Mouse (Mus musculus) hindlimb bud, embryonic 11.5 days (tissue): ENCODE results near the gene Fsd1l.
A peak's percentile ranks its signal among the peaks of the same experiment; 100 is the strongest.

Experiments
- DNase-seq: peaks from one replicate; pipeline ENCODE4 v3.0.0-alpha.2; 2012; ENCODE audit warnings: low read depth, low spot score; ENCODE audit errors: extremely low spot score

Fsd1l gene

GRCm38 (mm10) chr4:53631316-53632010 lies at the start of gene Fsd1l:
TSS of gene Fsd1l (plus strand) at chr4:53631471.
- DNase-seq = no peak

GRCm38 (mm10) chr4:53587676-53588075 lies 43.6 kb upstream of the Fsd1l start:
- no peak for DNase-seq

DNA sequence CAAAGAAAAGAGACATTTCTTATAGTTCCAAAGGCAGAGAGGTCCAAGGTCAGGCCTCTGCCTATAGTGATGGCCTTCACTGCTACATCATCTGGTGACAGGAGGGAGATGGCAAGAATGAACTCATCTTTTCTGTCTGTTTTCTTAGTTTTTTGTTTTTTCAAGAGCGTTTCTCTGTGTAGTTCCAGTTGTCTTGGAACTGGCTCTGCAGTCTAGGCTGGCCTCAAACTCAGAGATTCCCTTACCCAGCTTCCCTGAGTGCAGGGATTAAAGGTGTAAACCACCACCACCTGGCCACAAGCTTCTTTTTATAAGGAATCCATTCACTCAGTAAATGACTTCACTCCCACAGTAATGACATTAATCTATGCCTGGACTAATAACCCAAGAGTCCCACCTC lies 42.3 kb upstream of the Fsd1l start:
- no peak for DNase-seq

DNA sequence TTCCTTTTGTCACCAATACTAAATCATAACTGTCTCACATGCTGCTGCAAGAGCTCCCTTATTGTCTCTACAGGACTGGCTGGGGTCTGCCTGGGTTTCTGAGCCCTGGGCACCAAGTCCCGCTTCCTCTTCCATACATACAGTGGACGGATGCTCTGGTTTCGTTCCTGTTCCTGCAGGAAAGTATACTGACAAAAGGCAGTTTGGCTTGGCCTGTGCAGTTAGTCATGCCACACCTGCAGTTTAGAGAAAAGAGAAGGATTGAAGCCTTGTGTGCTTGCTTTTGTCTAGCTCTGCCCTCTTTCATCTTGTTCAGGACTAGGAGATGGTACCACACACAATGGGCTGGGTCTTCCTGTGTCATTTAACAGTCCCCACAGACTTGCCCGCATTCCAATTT lies 41.8 kb upstream of the Fsd1l start:
- no peak for DNase-seq

DNA sequence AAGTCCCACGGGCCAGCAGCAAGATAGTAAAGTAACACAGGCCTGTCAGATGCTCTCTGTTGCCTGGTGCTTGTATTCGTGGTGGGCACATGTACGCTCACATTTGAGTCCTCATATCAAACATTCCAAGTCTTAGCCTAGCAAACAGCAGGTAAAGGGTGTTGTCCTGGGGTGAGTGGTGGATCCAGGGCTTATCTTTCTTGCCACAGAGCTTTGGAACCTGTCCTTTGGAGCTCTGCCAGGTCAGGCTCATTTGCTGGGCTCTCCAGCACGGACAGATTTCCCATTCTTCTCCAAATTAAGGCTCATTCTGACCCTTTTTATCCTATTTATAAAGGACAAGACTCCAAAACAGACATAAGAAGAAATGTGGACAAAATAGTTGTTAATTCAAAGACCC lies 41.1 kb upstream of the Fsd1l start:
- DNase-seq = no peak

DNA sequence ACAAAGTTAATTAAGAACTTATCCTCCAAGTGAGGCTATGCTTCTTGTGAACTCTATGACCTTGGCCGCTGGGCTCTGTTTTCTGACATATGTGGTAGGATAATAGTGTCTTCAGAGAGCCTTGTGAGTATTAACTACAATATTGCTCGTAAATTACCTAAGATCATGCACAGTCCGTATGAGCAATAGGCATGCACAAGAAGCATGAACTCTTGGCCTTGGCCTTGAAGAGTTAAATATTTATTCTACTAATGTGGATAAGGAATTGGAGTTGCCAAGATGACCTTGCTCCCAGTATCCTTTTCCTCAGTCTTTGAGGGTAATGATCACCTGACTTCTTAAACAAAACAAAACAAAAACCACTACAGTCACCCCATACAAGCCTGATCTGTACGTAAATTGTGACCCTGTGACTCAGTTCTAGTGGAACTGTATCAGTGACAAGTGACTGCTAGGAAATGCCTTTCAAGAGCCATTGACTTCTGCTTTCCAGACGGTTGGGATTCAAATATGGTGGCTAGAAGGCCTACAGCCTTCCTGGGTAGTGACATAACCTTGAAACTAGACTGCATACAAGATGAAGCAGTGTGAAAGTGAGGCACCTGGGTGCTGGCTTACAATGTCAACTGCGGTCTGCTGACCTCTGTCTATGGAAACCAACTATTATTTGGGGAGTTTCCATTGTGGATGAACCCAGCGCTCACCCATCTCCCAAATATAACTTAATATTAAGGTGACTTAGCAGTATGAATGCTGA lies 40.4 kb upstream of the Fsd1l start:
- no peak for DNase-seq

GRCm38 (mm10) chr4:53591536-53591935 lies 39.7 kb upstream of the Fsd1l start:
- DNase-seq = no peak

- DNase-seq = no peak
Measured at GRCm38 (mm10) chr4:53591941-53592340, 39.3 kb upstream of the Fsd1l start.

DNA sequence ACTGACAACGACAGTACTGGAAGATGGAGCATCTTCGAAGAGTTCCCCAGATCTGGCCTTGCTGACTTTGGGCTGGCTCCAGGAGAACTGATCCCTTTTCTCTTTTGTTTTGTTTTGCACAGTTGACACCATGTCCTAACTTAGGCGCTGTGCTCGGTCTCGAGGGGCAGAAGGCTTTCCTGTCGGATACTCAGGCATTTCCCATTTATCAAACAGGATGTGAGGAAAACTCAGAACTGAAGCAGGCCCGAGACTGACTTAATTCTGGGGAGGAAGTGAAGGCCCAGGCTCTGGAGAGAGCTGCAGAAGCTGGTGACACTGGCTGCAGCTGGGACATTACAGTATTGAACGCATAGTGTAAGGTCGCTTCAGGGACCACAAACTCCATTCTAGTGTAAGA lies 38.9 kb upstream of the Fsd1l start:
- no peak for DNase-seq

DNA sequence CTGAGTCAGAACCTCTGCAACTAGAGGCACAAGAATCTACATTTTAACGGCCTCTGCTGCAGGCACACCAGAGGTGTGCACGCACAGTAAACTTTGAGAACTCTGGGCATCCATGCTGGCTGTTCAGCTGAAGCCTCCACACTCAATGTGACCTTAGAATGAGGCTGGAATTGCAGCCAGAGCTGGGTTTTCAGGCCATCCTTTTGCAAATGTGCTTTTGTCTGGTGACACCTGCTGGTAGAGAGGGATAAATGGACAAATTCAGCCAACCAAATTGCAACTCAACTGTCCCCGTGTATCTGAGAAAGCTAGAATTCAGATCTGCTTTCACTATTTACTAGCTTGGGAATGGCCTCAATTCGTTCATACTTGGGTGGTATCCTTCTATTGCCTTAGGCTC lies 37.1 kb upstream of the Fsd1l start:
- peak; percentile 37 for DNase-seq

DNA sequence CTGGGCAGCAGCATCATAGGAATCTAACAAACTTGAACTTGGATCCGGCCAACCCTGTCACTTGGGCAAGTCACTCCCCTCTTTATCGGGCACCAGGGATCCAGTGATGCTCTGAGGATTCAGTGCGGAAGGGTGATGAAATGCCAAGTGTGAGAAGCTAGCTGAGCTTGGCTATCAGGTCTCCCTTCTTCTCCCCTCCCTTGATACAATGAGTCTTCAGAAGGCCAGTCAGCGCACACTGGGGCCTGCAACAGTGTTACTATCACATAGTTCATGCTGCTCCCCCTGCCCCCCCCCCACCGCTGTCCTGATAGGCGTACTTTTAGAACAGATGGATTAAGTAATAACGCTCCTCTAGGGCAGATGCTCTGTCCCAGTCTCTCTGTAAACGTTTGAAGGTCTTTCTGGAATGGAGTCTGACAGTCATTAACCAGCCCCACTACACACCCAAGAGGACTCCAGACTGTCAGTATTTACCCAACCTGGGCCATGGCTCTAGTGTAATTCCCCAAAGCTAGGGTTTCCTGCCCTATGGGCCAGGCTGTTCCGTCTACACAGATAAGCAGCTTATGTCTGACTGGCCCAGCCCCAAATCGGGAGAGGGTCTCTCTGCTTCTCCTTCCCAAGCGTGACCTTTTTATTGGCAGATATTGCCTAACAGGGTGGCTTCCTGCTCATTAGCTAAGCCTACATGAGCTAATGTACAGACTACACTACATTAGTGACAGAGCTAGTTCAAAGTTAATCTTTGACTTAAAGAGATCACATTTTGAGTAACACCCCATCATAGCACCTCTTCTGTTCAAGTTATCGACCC lies 35.8 kb upstream of the Fsd1l start:
- DNase-seq = no peak

DNA sequence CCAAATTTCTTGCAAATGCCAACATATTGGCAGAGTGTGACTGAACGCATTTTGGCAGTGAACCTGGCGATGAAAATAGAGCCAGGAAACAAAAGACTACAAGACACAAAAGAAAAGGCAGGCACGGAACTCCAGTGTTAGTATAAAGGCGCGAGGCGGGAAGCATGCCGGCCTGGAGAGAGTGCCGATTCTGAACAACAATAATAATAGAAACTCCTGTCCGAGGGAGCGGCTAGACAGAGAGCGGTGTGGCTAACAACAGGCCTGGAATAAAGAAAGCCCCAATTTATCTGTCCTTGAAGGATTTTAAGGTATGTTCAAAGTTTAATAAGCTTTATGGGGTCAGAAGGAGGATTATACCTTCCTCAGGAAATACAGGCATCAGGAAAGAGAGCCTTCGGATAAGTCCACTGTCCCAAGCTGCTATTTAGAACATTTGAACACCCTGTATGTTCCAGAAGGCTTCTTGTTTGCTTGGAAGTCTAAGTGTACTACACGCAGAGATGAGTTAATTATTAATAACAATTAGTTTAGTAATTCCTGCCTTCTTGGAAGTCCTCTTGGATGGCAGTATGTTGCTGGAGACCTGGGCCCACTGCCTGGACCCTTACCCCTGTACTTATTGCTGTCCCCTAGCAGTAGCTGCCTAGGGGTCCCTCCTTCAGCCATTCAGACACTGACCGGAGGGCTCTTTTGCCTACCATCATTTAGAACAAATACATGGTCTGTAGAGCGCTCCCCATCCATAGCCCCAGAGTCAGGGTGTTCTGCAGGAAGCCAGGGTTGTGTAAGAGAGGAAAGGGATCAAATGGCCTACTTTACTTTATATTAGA lies 35.0 kb upstream of the Fsd1l start:
- DNase-seq = no peak

DNA sequence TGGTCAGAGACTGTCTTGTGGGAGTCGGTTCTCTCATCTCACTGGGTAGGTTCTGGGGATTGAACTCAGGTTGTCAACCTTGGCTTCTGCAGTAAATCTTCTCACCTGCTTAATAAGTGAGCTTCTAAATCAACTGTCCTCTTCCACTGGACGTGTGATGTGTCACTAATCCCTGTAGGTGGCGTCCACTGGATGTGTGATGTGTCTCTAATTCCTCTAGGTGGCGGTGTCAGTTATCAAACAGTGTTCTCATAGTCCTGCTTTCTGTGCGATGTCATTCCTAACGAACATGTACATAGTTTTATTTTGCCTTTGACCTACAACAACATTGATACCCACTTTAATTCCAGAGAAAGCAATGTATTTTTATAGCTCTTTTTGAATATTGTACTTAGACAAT lies 30.8 kb upstream of the Fsd1l start:
- no peak for DNase-seq

- no peak for DNase-seq
Measured at GRCm38 (mm10) chr4:53614576-53615225, 16.6 kb upstream of the Fsd1l start.

- no peak for DNase-seq
Measured at GRCm38 (mm10) chr4:53617968-53618367, 13.3 kb upstream of the Fsd1l start.

DNA sequence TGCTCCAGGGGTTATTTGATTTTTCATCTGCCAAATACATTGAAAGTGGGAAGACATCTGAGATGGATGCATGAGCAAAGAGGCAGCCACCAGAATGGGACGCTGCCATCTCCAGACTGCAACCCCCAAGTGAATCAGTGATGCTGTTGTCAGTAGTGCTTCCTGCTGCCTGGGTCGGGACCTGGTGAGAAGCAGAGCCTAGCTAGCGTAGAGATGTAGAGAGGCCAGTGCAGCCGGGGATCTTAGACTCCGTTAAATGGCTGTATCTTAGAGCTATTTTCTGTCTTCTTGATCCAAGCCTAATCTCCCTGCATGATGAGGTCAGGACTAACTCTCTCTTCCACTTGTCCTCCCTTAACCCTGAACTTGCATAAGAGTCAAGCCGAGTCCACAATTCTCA lies 11.2 kb upstream of the Fsd1l start:
- DNase-seq = no peak

- no peak for DNase-seq
Measured at GRCm38 (mm10) chr4:53621084-53621483, 10.2 kb upstream of the Fsd1l start.

DNA sequence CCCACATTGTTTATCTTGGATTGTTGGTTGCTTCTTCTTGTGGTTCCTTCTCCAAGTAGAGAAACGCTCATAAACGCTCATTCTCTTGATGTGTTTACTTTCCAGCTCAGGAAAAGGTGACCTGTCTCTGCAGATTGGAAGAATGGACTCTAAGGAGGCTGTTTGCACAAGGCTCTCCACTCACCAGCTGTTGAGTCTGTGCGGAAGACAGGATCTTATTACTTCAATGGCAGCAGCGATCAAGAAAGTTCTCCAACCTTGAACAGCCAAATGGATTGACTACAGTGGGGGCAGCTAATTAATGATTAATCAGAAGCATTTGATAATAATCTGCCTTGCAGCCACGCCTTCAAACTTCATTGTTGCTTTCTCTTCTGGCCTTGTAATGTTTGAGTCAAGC lies 9.8 kb upstream of the Fsd1l start:
- DNase-seq = no peak

- no peak for DNase-seq
Measured at GRCm38 (mm10) chr4:53623711-53624110, 7.6 kb upstream of the Fsd1l start.

DNA sequence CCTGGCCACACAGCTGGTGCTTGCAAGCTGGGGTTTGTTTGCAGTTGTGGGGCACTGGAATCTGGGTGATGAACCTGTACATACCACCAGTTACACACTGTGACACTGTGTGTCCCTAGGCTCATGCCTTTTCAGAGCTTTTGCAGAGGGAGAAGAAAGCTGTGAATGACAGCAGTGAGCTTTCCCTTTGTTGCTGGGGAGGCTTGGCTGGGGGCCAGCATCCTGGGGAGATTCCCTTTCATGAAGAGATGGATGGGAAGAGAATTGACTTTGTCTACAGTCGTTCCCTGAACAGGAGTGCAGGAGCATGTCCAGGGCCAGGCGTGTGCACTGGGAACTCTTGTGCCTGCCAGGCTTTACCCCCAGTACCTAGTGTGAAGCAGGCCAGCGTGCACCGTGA lies 6.5 kb upstream of the Fsd1l start:
- no peak for DNase-seq
